Mouse (Mus musculus) hindbrain, postnatal 0 days (tissue): Measurements from ENCODE around the gene Cfap61. TPM values are rescaled to one million over a fixed set of nuclear protein-coding genes. Genes with fewer than 3 reads are reported as not detected.

Source experiments
- ATAC-seq: fragments of 200-750 bp; cut with Nextera tagmentation; 2 replicates; pipeline ENCODE4 v1.8.0; 2017; ENCODE audit warnings: mild to moderate bottlenecking, moderate TSS enrichment, moderate library complexity
- DNase-seq: peaks from one replicate; pipeline ENCODE4 v3.0.0-alpha.2; 2015; ENCODE audit warnings: low spot score
- H3K27ac ChIP-seq: fragments of 300-500 bp; sonication (generic); 2 replicates; pipeline ENCODE4 v1.5.1; 2014; ENCODE audit warnings: mild to moderate bottlenecking
- H3K27me3 ChIP-seq: fragments of 300-500 bp; sonication (generic); 2 replicates; pipeline ENCODE4 v1.6.1; 2014; ENCODE audit warnings: low read length, mixed read lengths; ENCODE audit not compliant: insufficient read depth
- H3K36me3 ChIP-seq: fragments of 300-500 bp; sonication (generic); 2 replicates; pipeline ENCODE4 v1.6.1; 2014; ENCODE audit warnings: low read length, mixed read lengths; ENCODE audit not compliant: insufficient read depth
- H3K4me1 ChIP-seq: fragments of 300-500 bp; sonication (generic); 2 replicates; pipeline ENCODE4 v1.6.1; 2014; ENCODE audit warnings: antibody characterized with exemption, low read length, mixed read lengths; ENCODE audit not compliant: insufficient read depth
- H3K4me2 ChIP-seq: fragments of 300-500 bp; sonication (generic); 2 replicates; pipeline ENCODE4 v1.6.1; 2014; ENCODE audit warnings: low read depth, mild to moderate bottlenecking, low read length, moderate library complexity, mixed read lengths
- H3K4me3 ChIP-seq: fragments of 300-500 bp; sonication (generic); 2 replicates; pipeline ENCODE4 v1.5.1; 2014; ENCODE audit warnings: low read length
- H3K9ac ChIP-seq: fragments of 300-500 bp; sonication (generic); replicated peaks from 2 replicates; pipeline ENCODE4 v1.6.1; 2014; ENCODE audit warnings: mild to moderate bottlenecking, low read length, moderate library complexity, mixed read lengths
- H3K9me3 ChIP-seq: fragments of 300-500 bp; sonication (generic); 2 replicates; pipeline ENCODE4 v1.6.1; 2016; ENCODE audit warnings: low read length, mixed read lengths
- CTCF ChIP-seq: IDR thresholded peaks from 2 replicates; pipeline ENCODE4 v1.5.1; 2016; ENCODE audit warnings: antibody characterized with exemption, control low read depth, low read depth
- WGBS: fragments of 180-500 bp; shearing (Covaris S2); extraction: QIAGEN DNeasy Blood & Tissue Kit; methylation state at CpG from one replicate; pipeline ENCODE4 v1.1.7; 2014; 5-methylcytosine and 5-hydroxymethylcytosine counted together
- polyA plus RNA-seq: library from polyadenylated mRNA; unstranded; fragments of >200 nt; fragmentation: Nextera tagmentation; extraction: Ambion mirVana; gene quantifications from 2 replicates; pipeline ENCODE4 v1.2.1, GENCODE M21; 2015
- total RNA-seq: library from RNA; depleted of rRNA; stranded (reverse); fragments of >200 nt; gene quantifications from 2 replicates; pipeline ENCODE4 v1.2.3, GENCODE M21; 2014; rRNA removed

Gene Cfap61
- total RNA-seq (2.6 and 4.1 TPM in 2 replicates), polyA plus RNA-seq (3.7 and 5.4 TPM in 2 replicates)

DNA sequence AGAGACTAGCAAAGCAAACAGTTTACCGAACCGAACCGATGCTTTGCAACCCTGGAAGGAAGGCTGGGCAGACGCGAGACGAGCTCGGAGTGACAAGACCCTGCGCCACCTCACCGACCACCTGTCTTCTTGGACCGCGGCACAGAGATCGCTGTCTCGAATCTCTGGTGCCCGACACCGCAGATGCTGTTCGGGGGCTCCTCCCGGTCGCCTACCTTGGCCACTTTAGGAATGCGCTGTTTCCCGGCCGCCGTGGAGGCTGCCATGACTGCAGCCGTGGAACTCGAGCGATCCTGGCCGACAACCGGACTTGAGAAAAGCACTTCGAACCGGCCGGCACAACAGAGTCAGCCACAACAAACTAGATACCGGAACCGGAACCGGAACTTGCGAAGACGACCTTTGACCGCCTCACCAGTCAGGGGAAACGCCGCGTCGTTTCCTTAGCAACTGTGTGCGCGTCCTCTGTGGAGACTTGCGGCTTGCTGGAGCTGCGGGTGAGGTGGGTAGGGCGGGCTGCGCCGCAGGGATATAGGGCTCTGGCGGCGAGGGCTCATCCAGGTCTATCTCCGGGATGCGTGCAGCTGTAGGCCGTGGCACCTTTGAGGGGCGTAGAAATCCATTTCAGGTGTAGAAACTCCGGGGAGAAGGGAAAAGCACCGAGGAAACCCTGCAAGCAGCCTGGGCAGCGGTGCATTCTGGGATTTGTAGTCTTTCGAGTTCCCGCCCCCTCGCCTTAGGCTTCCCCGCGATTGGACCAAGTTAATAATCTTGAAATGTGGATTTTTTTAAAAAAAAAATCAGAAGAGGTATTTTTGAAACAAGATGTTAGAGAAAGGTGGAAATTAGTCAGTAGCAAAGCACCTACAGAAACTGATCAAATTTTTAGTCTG is at the start of gene Cfap61, which contains the start of gene Crnkl1:
Gene Cfap61, plus strand, starts transcription at position 446 of the 893 bp plus-strand sequence.
Gene Crnkl1, minus strand, starts transcription at position 676 of the 893 bp plus-strand sequence.
- Histone ChIP-seq H3K9ac (peak within 1 kb of the TSS; percentile 68), H3K27ac (no peak within 1 kb of the TSS)
- ATAC-seq = peak; percentile 99

DNA sequence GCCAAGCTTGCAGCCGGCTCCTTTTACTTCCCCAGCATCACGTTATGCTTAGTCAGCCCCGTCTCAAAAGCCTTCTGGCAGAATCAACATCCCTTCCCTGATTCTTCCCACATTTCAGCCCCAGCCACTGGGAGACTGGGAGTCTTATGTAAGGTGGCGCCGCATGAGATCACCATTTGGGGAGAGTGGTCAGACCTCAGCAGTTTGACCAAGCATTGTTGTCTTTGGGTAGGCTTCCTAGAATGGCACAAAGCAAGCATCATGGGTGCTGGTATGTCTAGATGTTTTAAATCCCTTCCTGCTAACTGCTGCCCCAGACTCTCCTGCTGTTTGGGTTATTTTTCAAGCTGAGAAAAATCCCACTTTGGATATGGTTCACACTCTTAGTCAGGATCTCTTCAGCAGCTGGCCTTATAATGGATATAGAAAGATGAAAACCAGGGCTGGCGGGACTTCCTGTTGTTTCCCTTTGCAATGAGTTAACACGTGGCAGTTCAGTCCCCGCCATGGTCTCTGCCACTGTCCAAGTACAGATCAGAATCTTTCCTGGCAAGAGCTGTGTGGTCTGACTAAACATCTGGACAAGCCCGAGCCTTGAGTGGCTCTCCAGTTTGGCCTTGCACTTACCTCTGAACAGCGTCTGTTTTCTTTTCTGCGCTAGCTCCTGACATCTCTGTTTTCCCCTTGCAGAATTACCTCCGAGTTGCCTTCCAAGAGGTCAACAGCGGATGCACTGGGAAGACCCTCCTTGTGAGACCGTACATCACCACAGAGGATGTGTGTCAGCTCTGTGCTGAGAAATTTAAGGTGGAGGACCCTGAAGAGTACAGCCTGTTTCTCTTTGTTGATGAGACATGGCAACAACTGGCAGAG is 49.4 kb upstream of the Cfap61 start:
- Histone ChIP-seq H3K4me2 (no peak overlapping the region), H3K4me3 (no peak overlapping the region), H3K4me1 (no peaks in the 10 kb centered on the region), H3K9ac (no peak overlapping the region), H3K9me3 (no peaks in the 10 kb centered on the region), H3K27me3 (no peaks in the 10 kb centered on the region), H3K36me3 (peaks cover 8% of the 10 kb centered on the region; the same call in 1 of the 2 replicates), H3K27ac (peak overlapping the region; percentile 20; the same call in 1 of the 2 replicates)
- DNase-seq (no peak), ATAC-seq (no peak)
- WGBS = 72% methylated on average over 14 of the region's 14 CpGs
- no peak for TF ChIP-seq CTCF

More for the DNA sequence above, at the start of gene Cfap61, which contains the start of gene Crnkl1:
- H3K4me1 ChIP-seq = peaks cover 9% of the 10 kb centered on the region; the same call in 1 of the 2 replicates
- under 1% methylated on average over 61 of the region's 61 CpGs for WGBS
- H3K4me2 ChIP-seq = peak within 1 kb of the TSS; percentile 97
- peaks cover 20% of the 10 kb centered on the region for H3K36me3 ChIP-seq
- no peak for TF ChIP-seq CTCF
- DNase-seq = peak; percentile 98
- no peaks in the 10 kb centered on the region for H3K9me3 ChIP-seq
- H3K4me3 ChIP-seq = peak within 1 kb of the TSS; percentile 86
- H3K27me3 ChIP-seq = no peaks in the 10 kb centered on the region

DNA sequence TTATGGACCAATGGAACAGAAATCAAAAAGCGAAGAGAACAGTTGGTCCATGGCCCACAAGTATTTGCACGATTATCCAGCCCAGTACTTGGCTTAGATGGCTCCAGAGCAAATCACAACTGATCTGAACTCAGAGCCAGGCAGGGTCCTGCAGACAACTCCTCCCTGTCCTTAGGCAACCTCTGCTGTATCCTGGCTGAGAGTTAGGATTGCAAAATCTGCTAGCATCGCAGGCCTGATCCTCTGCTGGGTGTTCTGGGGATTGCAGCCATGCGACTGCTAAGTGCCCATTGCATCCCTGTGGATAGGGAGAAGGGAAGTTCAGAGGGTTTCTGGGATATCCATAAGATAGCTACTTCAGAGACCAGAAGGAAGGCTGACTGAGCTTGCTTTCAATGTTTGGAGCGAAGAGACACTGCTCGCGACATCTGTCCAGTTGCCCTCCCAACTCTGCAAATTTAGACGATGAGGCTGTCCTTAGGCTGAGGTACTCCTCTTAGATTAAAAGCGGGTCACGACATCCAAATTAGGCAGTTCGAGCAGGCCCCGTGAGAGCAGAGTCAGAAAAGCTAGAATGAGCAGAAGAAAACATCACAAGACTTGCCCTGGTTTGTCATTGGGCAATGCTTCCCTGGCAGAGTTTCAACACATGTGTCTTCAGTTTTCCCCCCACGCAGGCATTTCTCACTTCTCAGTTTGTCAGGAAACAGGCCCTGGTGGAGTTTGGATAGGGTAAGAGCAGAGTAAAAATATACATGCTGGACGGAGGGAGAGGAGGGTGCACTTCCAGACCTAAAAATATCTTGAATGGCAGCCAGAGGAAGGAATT is 46.4 kb upstream of the Cfap61 start:
- Histone ChIP-seq H3K9ac (no peak overlapping the region), H3K36me3 (peaks cover 8% of the 10 kb centered on the region; the same call in 1 of the 2 replicates), H3K27me3 (no peaks in the 10 kb centered on the region), H3K4me3 (no peak overlapping the region), H3K4me2 (no peak overlapping the region), H3K9me3 (no peaks in the 10 kb centered on the region), H3K27ac (peak overlapping the region; percentile 29; the same call in 1 of the 2 replicates), H3K4me1 (no peaks in the 10 kb centered on the region)
- peak; percentile 71 for TF ChIP-seq CTCF
- 63% methylated on average over 14 of the region's 14 CpGs for WGBS
- DNase-seq (peak; percentile 47), ATAC-seq (peak; percentile 55; the same call in 1 of the 2 replicates)

DNA sequence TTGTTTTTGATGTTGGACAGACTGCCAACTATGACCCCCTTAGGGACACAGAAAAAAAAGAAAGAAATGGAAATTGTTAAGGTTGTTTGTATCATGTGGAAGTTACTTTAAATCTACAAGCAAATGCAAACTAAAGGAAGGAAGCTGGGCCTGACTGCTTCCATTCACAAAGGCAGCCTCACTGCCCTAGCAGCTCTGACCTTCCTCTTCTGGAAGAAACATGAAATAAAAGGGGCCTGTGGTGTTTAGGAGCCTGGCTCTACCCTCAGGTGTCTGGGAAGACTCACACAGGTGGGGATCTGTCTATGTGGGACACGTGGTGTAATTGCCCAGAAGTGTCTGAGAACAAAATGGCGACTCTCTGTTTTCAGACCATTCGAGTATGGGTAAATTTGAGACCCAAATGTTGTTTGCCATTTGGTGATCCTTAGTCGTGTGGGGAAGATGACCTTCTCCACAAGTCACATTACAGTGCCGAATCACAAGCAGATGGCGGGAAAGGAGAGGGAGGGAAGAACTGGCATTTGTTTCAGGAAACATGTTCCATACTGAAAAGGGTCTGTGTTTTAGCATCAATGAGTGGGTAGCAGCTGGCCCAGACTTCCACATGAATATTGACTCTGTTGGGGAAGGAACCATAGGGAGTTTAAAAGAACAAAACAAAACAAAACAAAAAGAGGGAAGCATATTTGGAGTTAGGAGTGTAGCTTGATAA is 45.7 kb upstream of the Cfap61 start:
- TF ChIP-seq CTCF = no peak
- H3K9ac ChIP-seq = no peak overlapping the region
- no peaks in the 10 kb centered on the region for H3K4me1 ChIP-seq
- H3K9me3 ChIP-seq = no peaks in the 10 kb centered on the region
- no peak for ATAC-seq
- no peak overlapping the region for H3K27ac ChIP-seq
- H3K27me3 ChIP-seq = no peaks in the 10 kb centered on the region
- H3K36me3 ChIP-seq = peaks cover 8% of the 10 kb centered on the region; the same call in 1 of the 2 replicates
- WGBS = 62% methylated on average over 6 of the region's 6 CpGs
- no peak overlapping the region for H3K4me2 ChIP-seq
- no peak for DNase-seq
- no peak overlapping the region for H3K4me3 ChIP-seq

DNA sequence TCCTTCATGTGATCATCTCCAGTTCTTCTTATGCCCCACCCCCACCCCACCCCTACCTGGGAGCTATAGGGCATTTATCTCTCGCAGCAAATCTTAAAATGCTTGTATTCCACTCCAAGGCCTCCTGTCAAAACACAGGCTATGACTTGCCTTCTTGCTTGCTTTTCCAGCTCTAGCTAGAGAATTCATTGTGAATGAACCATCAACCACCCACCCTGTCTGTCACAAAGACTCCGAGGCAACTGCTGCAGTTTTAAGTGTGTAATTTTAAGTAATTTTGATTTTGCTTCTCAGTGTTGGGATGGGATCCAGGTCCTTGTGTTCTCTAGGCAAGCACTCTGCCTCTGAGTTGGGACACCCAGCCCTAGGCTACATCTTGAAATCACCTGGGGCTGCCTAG is 44.0 kb upstream of the Cfap61 start:
- TF ChIP-seq CTCF = no peak
- 87% methylated on average over 2 of the region's 2 CpGs for WGBS
- no peak overlapping the region for H3K27ac ChIP-seq
- ATAC-seq (no peak), DNase-seq (no peak)
- no peak overlapping the region for H3K9ac ChIP-seq
- H3K27me3 ChIP-seq = no peaks in the 10 kb centered on the region
- H3K9me3 ChIP-seq = no peaks in the 10 kb centered on the region
- no peaks in the 10 kb centered on the region for H3K4me1 ChIP-seq
- H3K4me2 ChIP-seq = no peak overlapping the region
- peaks cover 6% of the 10 kb centered on the region; the same call in 1 of the 2 replicates for H3K36me3 ChIP-seq
- no peak overlapping the region for H3K4me3 ChIP-seq
